Mouse (Mus musculus) intestine, embryonic 14.5 days (tissue): ENCODE data around the gene Rilpl1. TPM values are rescaled to one million over a fixed set of nuclear protein-coding genes. Genes with fewer than 3 reads are reported as not detected.

Source experiments
- ATAC-seq: fragments of 200-750 bp; cut with Nextera tagmentation; replicated peaks from 2 replicates; pipeline ENCODE4 v1.8.0; 2017; ENCODE audit warnings: low read depth, moderate number of reproducible peaks, moderate TSS enrichment, moderate library complexity; ENCODE audit not compliant: low FRiP score, low TSS enrichment
- DNase-seq: peaks from one replicate; pipeline ENCODE4 v3.0.0-alpha.2; 2018; ENCODE audit warnings: low spot score
- H3K27ac ChIP-seq: fragments of 300-500 bp; sonication (generic); 2 replicates; pipeline ENCODE4 v1.5.1; 2014; ENCODE audit warnings: low read depth, mild to moderate bottlenecking, control low read depth
- H3K27me3 ChIP-seq: fragments of 300-500 bp; sonication (generic); replicated peaks from 2 replicates; pipeline ENCODE4 v1.6.1; 2014; ENCODE audit warnings: low read length, control low read depth; ENCODE audit not compliant: control insufficient read depth, insufficient read depth
- H3K36me3 ChIP-seq: fragments of 300-500 bp; sonication (generic); 2 replicates; pipeline ENCODE4 v1.6.1; 2014; ENCODE audit warnings: low read length, control low read depth; ENCODE audit not compliant: control insufficient read depth, insufficient read depth
- H3K4me1 ChIP-seq: fragments of 300-500 bp; sonication (generic); replicated peaks from 2 replicates; pipeline ENCODE4 v1.6.1; 2014; ENCODE audit warnings: low read length, control low read depth, mixed read lengths; ENCODE audit not compliant: control insufficient read depth, insufficient read depth
- H3K4me2 ChIP-seq: fragments of 300-500 bp; sonication (generic); 2 replicates; pipeline ENCODE4 v1.6.1; 2014; ENCODE audit warnings: low read length
- H3K4me3 ChIP-seq: fragments of 300-500 bp; sonication (generic); 2 replicates; pipeline ENCODE4 v1.5.1; 2014; ENCODE audit warnings: low read depth, low read length, control low read depth, mixed read lengths
- H3K9ac ChIP-seq: fragments of 300-500 bp; sonication (generic); 2 replicates; pipeline ENCODE4 v1.6.1; 2014; ENCODE audit warnings: mild to moderate bottlenecking, low read length
- H3K9me3 ChIP-seq: fragments of 300-500 bp; sonication (generic); 2 replicates; pipeline ENCODE4 v1.6.1; 2016; ENCODE audit warnings: low read length, control low read depth; ENCODE audit not compliant: control insufficient read depth
- WGBS: fragments of 180-500 bp; shearing (Covaris S2); extraction: QIAGEN DNeasy Blood & Tissue Kit; methylation state at CpG from one replicate; pipeline ENCODE4 v1.1.7; 2014; 5-methylcytosine and 5-hydroxymethylcytosine counted together
- polyA plus RNA-seq: library from polyadenylated mRNA; unstranded; fragments of >200 nt; fragmentation: Nextera tagmentation; extraction: Ambion mirVana; gene quantifications from 2 replicates; pipeline ENCODE4 v1.2.1, GENCODE M21; 2014

The Rilpl1 gene
- polyA plus RNA-seq, 1 experiment from 2014 or later: 14.9 TPM

GRCm38 (mm10) chr5:124446301-124446881 is 84.8 kb downstream of the Rilpl1 start:
- Histone ChIP-seq H3K9me3 (no peaks in the 10 kb centered on the region), H3K9ac (peak overlapping the region; percentile 86), H3K4me3 (peak overlapping the region; percentile 76), H3K27ac (peak overlapping the region; percentile 88), H3K4me1 (peaks cover 18% of the 10 kb centered on the region), H3K4me2 (peak overlapping the region; percentile 68), H3K27me3 (no peaks in the 10 kb centered on the region), H3K36me3 (peaks cover 47% of the 10 kb centered on the region)
- DNase-seq (peak; percentile 85), ATAC-seq (peak; percentile 75)
- 2% methylated on average over 15 of the region's 15 CpGs for WGBS

DNA sequence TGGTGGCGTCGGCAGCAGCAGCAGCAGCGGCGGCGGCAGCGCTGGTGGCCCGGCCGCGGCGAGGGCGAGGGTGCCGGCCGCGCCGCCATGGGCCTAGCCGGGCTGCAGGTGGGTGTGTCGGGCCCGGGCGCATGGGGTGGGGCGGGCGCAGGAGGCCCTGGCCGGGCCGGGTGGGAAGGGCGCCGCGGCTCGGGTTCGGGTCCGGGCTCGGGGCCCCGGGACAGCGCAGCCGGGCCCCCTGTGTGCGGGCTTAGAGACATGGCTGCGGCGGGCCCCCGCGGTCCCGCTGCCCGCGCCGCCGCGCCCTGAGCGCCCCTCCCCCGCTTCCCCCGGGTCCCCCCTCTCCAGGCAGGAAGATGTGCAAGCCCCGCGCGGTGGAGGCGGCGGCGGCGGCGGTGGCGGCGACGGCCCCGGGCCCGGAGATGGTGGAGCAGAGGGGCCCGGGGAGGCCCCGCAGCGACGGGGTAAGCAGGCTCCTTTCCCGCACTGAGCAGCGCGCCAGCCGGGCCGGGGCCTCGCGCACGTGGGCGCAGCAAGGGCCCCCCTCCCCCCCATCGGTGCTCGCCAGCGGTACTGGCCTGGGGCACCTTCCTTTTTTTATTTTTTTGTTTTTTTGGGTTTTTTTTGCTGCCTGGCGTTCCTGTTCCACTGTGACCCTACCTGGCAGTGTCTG is 85.4 kb downstream of the Rilpl1 start:
- peak overlapping the region; percentile 76 for H3K4me3 ChIP-seq
- peak overlapping the region; percentile 68 for H3K4me2 ChIP-seq
- WGBS: 0% methylated on average over 37 of the region's 77 CpGs
- peak overlapping the region; percentile 88 for H3K27ac ChIP-seq
- DNase-seq (peak; percentile 72), ATAC-seq (peak; percentile 45)
- H3K9me3 ChIP-seq: no peaks in the 10 kb centered on the region
- peaks cover 20% of the 10 kb centered on the region for H3K4me1 ChIP-seq
- peaks cover 41% of the 10 kb centered on the region for H3K36me3 ChIP-seq
- H3K9ac ChIP-seq: peak overlapping the region; percentile 86
- no peaks in the 10 kb centered on the region for H3K27me3 ChIP-seq

- Histone ChIP-seq H3K4me2 (peak overlapping the region; percentile 68), H3K27ac (peak overlapping the region; percentile 88), H3K4me3 (peak overlapping the region; percentile 76), H3K27me3 (no peaks in the 10 kb centered on the region), H3K36me3 (peaks cover 32% of the 10 kb centered on the region), H3K9ac (peak overlapping the region; percentile 86), H3K4me1 (peaks cover 24% of the 10 kb centered on the region), H3K9me3 (no peaks in the 10 kb centered on the region)
- WGBS: 5% methylated on average over 61 of the region's 66 CpGs
- ATAC-seq: peak; percentile 83
- DNase-seq: peak; percentile 86
Observed at GRCm38 (mm10) chr5:124444661-124445561, 86.3 kb downstream of the Rilpl1 start.

DNA sequence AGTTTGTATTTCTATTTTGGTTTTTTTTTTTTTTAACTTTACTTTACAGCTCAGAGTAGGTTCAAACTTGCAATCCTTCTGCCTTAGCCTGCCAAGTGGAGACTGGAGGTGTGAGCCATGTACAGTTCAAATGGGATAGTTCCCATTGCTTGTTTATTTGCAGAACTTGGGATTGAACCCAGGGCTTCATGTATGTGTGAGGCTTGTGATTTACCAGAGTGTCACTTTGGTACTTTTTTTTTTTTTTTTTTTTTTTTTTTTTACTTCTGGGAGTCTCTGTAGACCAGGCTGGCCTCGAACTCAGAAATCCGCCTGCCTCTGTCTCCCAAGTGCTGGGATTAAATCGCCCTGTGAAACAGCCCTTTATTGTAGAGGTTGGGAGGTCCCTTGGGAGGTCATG is 87.0 kb downstream of the Rilpl1 start:
- Histone ChIP-seq H3K9me3 (no peaks in the 10 kb centered on the region), H3K36me3 (peaks cover 25% of the 10 kb centered on the region), H3K4me1 (peaks cover 24% of the 10 kb centered on the region), H3K27ac (no peak overlapping the region), H3K27me3 (no peaks in the 10 kb centered on the region), H3K9ac (no peak overlapping the region), H3K4me2 (peak overlapping the region; percentile 68; the same call in 1 of the 2 replicates), H3K4me3 (peak overlapping the region; percentile 76; the same call in 1 of the 2 replicates)
- WGBS: 66% methylated on average over 3 of the region's 3 CpGs
- no peak for DNase-seq
- no peak for ATAC-seq

Other genes starting within 250 kb of the Rilpl1 start
- gene Mphosph9, start 203.4 kb downstream of the Rilpl1 start, polyA plus RNA-seq: 13.6 and 13.9 TPM in 2 replicates
- 11.6 and 14.1 TPM in 2 replicates for gene 2810006K23Rik, start 203.3 kb downstream of the Rilpl1 start, polyA plus RNA-seq
- gene Cdk2ap1, start 168.3 kb downstream of the Rilpl1 start, polyA plus RNA-seq: 58.7 and 59.5 TPM in 2 replicates
- gene Sbno1, start 105.4 kb downstream of the Rilpl1 start, polyA plus RNA-seq: 92.7 and 93.5 TPM in 2 replicates
- gene Kmt5a, start 91.5 kb downstream of the Rilpl1 start, polyA plus RNA-seq: 52.3 and 57.7 TPM in 2 replicates
- gene Rilpl2, start 53.0 kb downstream of the Rilpl1 start, polyA plus RNA-seq: 37.2 and 38.8 TPM in 2 replicates
- gene Snrnp35, start 48.3 kb downstream of the Rilpl1 start, polyA plus RNA-seq: 10.7 and 11.2 TPM in 2 replicates
- 530 and 550 TPM in 2 replicates for gene Tmed2, start 9.3 kb upstream of the Rilpl1 start, polyA plus RNA-seq
- gene Ddx55, start 21.5 kb upstream of the Rilpl1 start, polyA plus RNA-seq: 15.2 and 16.1 TPM in 2 replicates
- gene Eif2b1, start 47.7 kb upstream of the Rilpl1 start, polyA plus RNA-seq: 99.2 and 99.6 TPM in 2 replicates
- gene Gtf2h3, start 47.7 kb upstream of the Rilpl1 start, polyA plus RNA-seq: 75.5 and 84.2 TPM in 2 replicates
- 44.0 and 46.6 TPM in 2 replicates for gene Atp6v0a2, start 97.2 kb upstream of the Rilpl1 start, polyA plus RNA-seq
- gene Dnah10, start 193.7 kb upstream of the Rilpl1 start, polyA plus RNA-seq: 0.11 TPM in 2 replicates